Mouse (Mus musculus) neural tube, embryonic 13.5 days (tissue): Measurements from ENCODE around the gene Trim37. TPM values are rescaled to one million over a fixed set of nuclear protein-coding genes. Genes with fewer than 3 reads are reported as not detected.

Source experiments
- ATAC-seq: fragments of 200-750 bp; cut with Nextera tagmentation; 2 replicates; pipeline ENCODE4 v1.8.0; 2017; ENCODE audit warnings: low read depth, mild to moderate bottlenecking, moderate TSS enrichment, moderate library complexity
- H3K27ac ChIP-seq: fragments of 300-500 bp; sonication (generic); replicated peaks from 2 replicates; pipeline ENCODE4 v1.5.1; 2015; ENCODE audit warnings: moderate library complexity, mild to moderate bottlenecking, inconsistent platforms
- H3K27me3 ChIP-seq: fragments of 300-500 bp; sonication (generic); 2 replicates; pipeline ENCODE4 v1.6.1; 2015; ENCODE audit warnings: mild to moderate bottlenecking, inconsistent platforms
- H3K36me3 ChIP-seq: fragments of 300-500 bp; sonication (generic); 2 replicates; pipeline ENCODE4 v1.6.1; 2015; ENCODE audit warnings: mild to moderate bottlenecking, inconsistent platforms
- H3K4me1 ChIP-seq: fragments of 300-500 bp; sonication (generic); replicated peaks from 2 replicates; pipeline ENCODE4 v1.6.1; 2015; ENCODE audit warnings: inconsistent platforms
- H3K4me2 ChIP-seq: fragments of 300-500 bp; sonication (generic); 2 replicates; pipeline ENCODE4 v1.6.1; 2015; ENCODE audit warnings: inconsistent platforms, mild to moderate bottlenecking, moderate library complexity
- H3K4me3 ChIP-seq: fragments of 300-500 bp; sonication (generic); 2 replicates; pipeline ENCODE4 v1.5.1; 2015; ENCODE audit warnings: mild to moderate bottlenecking, inconsistent platforms
- H3K9ac ChIP-seq: fragments of 300-500 bp; sonication (generic); 2 replicates; pipeline ENCODE4 v1.6.1; 2015; ENCODE audit warnings: moderate library complexity, mild to moderate bottlenecking, inconsistent platforms
- H3K9me3 ChIP-seq: fragments of 300-500 bp; sonication (generic); 2 replicates; pipeline ENCODE4 v1.6.1; 2016; ENCODE audit warnings: inconsistent platforms
- WGBS: fragments of 180-500 bp; shearing (Covaris S2); methylation state at CpG from one replicate; pipeline ENCODE4 v1.1.7; 2015; 5-methylcytosine and 5-hydroxymethylcytosine counted together
- polyA plus RNA-seq: library from polyadenylated mRNA; unstranded; fragments of >200 nt; fragmentation: Nextera tagmentation; extraction: Ambion mirVana; gene quantifications from 2 replicates; pipeline ENCODE4 v1.2.1, GENCODE M21; 2015

Gene Trim37
- polyA plus RNA-seq, 1 experiment from 2014 or later, result 73.5 TPM

- Histone ChIP-seq H3K27ac (no peak overlapping the region), H3K4me1 (no peaks in the 10 kb centered on the region), H3K27me3 (no peaks in the 10 kb centered on the region), H3K4me2 (no peak overlapping the region), H3K9ac (no peak overlapping the region), H3K36me3 (peaks cover 50% of the 10 kb centered on the region), H3K9me3 (no peaks in the 10 kb centered on the region), H3K4me3 (no peak overlapping the region)
- 85% methylated on average over 5 of the region's 5 CpGs for WGBS
- no peak for ATAC-seq
Observed at GRCm38 (mm10) chr11:87235486-87235872, 108.6 kb downstream of the Trim37 start.

GRCm38 (mm10) chr11:87238891-87239530 is 112.1 kb downstream of the Trim37 start:
- H3K27ac ChIP-seq, result no peak overlapping the region
- peaks cover 40% of the 10 kb centered on the region for H3K36me3 ChIP-seq
- no peak overlapping the region for H3K4me2 ChIP-seq
- ATAC-seq, result no peak
- no peaks in the 10 kb centered on the region for H3K27me3 ChIP-seq
- no peak overlapping the region for H3K9ac ChIP-seq
- 87% methylated on average over 7 of the region's 7 CpGs for WGBS
- no peaks in the 10 kb centered on the region for H3K4me1 ChIP-seq
- no peak overlapping the region for H3K4me3 ChIP-seq
- no peaks in the 10 kb centered on the region for H3K9me3 ChIP-seq

GRCm38 (mm10) chr11:87240141-87240832 is 113.4 kb downstream of the Trim37 start:
- Histone ChIP-seq H3K27me3 (no peaks in the 10 kb centered on the region), H3K9me3 (no peaks in the 10 kb centered on the region), H3K4me1 (no peaks in the 10 kb centered on the region), H3K4me3 (no peak overlapping the region), H3K27ac (no peak overlapping the region), H3K4me2 (no peak overlapping the region), H3K9ac (no peak overlapping the region), H3K36me3 (peaks cover 27% of the 10 kb centered on the region)
- no peak for ATAC-seq
- 87% methylated on average over 15 of the region's 15 CpGs for WGBS

GRCm38 (mm10) chr11:87240833-87241215 is 113.9 kb downstream of the Trim37 start:
- peaks cover 22% of the 10 kb centered on the region for H3K36me3 ChIP-seq
- 91% methylated on average over 4 of the region's 4 CpGs for WGBS
- H3K27ac ChIP-seq, result no peak overlapping the region
- H3K9ac ChIP-seq, result no peak overlapping the region
- H3K4me1 ChIP-seq, result no peaks in the 10 kb centered on the region
- H3K9me3 ChIP-seq, result no peaks in the 10 kb centered on the region
- ATAC-seq, result no peak
- no peaks in the 10 kb centered on the region for H3K27me3 ChIP-seq
- no peak overlapping the region for H3K4me2 ChIP-seq
- H3K4me3 ChIP-seq, result no peak overlapping the region

- Histone ChIP-seq H3K27me3 (no peaks in the 10 kb centered on the region), H3K4me1 (no peaks in the 10 kb centered on the region), H3K4me2 (no peak overlapping the region), H3K36me3 (peaks cover 22% of the 10 kb centered on the region), H3K9ac (no peak overlapping the region), H3K9me3 (no peaks in the 10 kb centered on the region), H3K4me3 (no peak overlapping the region), H3K27ac (no peak overlapping the region)
- ATAC-seq, result no peak
- 85% methylated on average over 7 of the region's 7 CpGs for whole genome bisulfite sequencing
Observed at GRCm38 (mm10) chr11:87241256-87241655, 114.4 kb downstream of the Trim37 start.

- Histone ChIP-seq H3K4me2 (no peak overlapping the region), H3K9ac (no peak overlapping the region), H3K4me3 (no peak overlapping the region), H3K9me3 (no peaks in the 10 kb centered on the region), H3K27me3 (no peaks in the 10 kb centered on the region), H3K27ac (no peak overlapping the region), H3K36me3 (peaks cover 14% of the 10 kb centered on the region), H3K4me1 (peaks cover 11% of the 10 kb centered on the region)
- WGBS, result 92% methylated on average over 9 of the region's 9 CpGs
- no peak for ATAC-seq
Observed at GRCm38 (mm10) chr11:87245171-87245840, 118.4 kb downstream of the Trim37 start.

- WGBS, result 83% methylated on average over 4 of the region's 4 CpGs
- H3K4me2 ChIP-seq, result no peak overlapping the region
Observed at GRCm38 (mm10) chr11:87246107-87246651, 119.3 kb downstream of the Trim37 start.

GRCm38 (mm10) chr11:87246724-87247493 is 120.0 kb downstream of the Trim37 start:
- Histone ChIP-seq H3K9me3 (no peaks in the 10 kb centered on the region), H3K4me3 (no peak overlapping the region), H3K4me1 (peaks cover 17% of the 10 kb centered on the region), H3K4me2 (no peak overlapping the region), H3K27me3 (no peaks in the 10 kb centered on the region), H3K9ac (no peak overlapping the region), H3K36me3 (peaks cover 5% of the 10 kb centered on the region; the same call in 1 of the 2 replicates), H3K27ac (no peak overlapping the region)
- 39% methylated on average over 9 of the region's 9 CpGs for WGBS
- ATAC-seq, result no peak

More at GRCm38 (mm10) chr11:87246107-87246651, 119.3 kb downstream of the Trim37 start:
- Histone ChIP-seq H3K9me3 (no peaks in the 10 kb centered on the region), H3K27me3 (no peaks in the 10 kb centered on the region), H3K9ac (no peak overlapping the region), H3K36me3 (peaks cover 5% of the 10 kb centered on the region; the same call in 1 of the 2 replicates), H3K4me3 (no peak overlapping the region), H3K27ac (no peak overlapping the region), H3K4me1 (peaks cover 15% of the 10 kb centered on the region)
- ATAC-seq, result no peak

- Histone ChIP-seq H3K9me3 (no peaks in the 10 kb centered on the region), H3K4me3 (no peak overlapping the region), H3K4me2 (no peak overlapping the region), H3K27ac (no peak overlapping the region), H3K9ac (no peak overlapping the region), H3K36me3 (peaks cover under 1% of the 10 kb centered on the region; the same call in 1 of the 2 replicates), H3K27me3 (no peaks in the 10 kb centered on the region), H3K4me1 (peaks cover 17% of the 10 kb centered on the region)
- WGBS, result 62% methylated on average over 5 of the region's 5 CpGs
- no peak for ATAC-seq
Observed at GRCm38 (mm10) chr11:87247494-87247866, 120.6 kb downstream of the Trim37 start.

- WGBS, result 80% methylated on average over 6 of the region's 6 CpGs
- Histone ChIP-seq H3K9ac (no peak overlapping the region), H3K4me2 (no peak overlapping the region), H3K4me3 (no peak overlapping the region), H3K4me1 (peaks cover 17% of the 10 kb centered on the region), H3K27me3 (no peaks in the 10 kb centered on the region), H3K9me3 (no peaks in the 10 kb centered on the region), H3K27ac (no peak overlapping the region; the same call in 1 of the 2 replicates), H3K36me3 (no peaks in the 10 kb centered on the region)
- no peak for ATAC-seq
Observed at GRCm38 (mm10) chr11:87250132-87250531, 123.3 kb downstream of the Trim37 start.

GRCm38 (mm10) chr11:87253294-87253693 is 126.4 kb downstream of the Trim37 start:
- Histone ChIP-seq H3K9me3 (no peaks in the 10 kb centered on the region), H3K9ac (no peak overlapping the region), H3K4me3 (no peak overlapping the region), H3K4me2 (no peak overlapping the region), H3K27ac (no peak overlapping the region), H3K4me1 (peaks cover 6% of the 10 kb centered on the region), H3K36me3 (no peaks in the 10 kb centered on the region), H3K27me3 (no peaks in the 10 kb centered on the region)
- WGBS, result 89% methylated on average over 6 of the region's 6 CpGs
- no peak for ATAC-seq
